In the genomic region with DNA sequence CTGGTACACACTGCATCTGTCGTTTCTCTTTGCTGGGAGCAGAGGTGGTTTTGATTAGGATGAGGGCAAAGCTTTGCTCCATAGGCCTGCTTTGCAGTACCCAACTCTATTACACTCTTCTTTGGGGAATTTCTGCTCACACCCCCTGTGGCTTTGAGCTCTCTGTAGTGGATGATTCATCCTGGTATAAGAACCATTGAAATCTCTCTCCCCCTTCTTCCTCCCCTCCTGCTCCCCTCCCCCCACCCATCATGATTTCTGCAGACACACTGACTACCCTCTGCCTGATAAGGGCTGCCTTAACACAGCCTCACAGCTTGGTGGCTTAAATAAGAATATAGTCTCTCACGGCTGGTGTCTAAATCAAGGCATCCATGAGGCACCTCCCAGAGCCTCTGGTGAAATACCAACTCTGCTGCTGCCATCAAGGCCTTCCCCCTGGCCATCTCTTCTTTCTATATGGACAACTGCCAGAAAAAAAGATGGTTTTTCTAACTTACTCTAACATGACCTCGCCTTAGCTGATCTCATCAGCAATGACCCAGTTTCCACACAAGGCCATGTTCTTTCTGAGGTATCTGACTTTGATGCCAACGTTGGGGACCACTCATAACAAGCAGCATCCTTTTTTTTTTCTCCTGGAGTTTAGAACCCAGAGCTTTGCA, we compare ENCODE assay signal across 21 mouse cellular contexts.
A peak's percentile ranks its signal among the peaks of the same experiment; 100 is the strongest.
DNase-seq lines count a peak whose midpoint lies in the region; ATAC-seq and TF ChIP-seq lines count a peak whose summit lies in the region.
"Had no signal": no experiment of that assay in that cellular context is flagged by ENCODE, and none has a peak within 500 bp of the region (broad histone marks: within the 10 kb centered on the region; RNA-seq: fewer than 3 reads in every experiment).

No protein-coding gene starts in this region.

- H3K9ac ChIP-seq in intestine, postnatal 0 days (ENCODE audit: low read depth, low read length) = no peak overlapping the region
- H3K9ac ChIP-seq: forebrain, embryonic 12.5 days; heart, embryonic 13.5 days; hindbrain, embryonic 14.5 days had no signal

- H3K4me3 ChIP-seq in heart, embryonic 10.5 days = no peak overlapping the region
- H3K4me3 ChIP-seq in C2C12 (ENCODE audit: insufficient read depth, poor library complexity, severe bottlenecking) (no peak overlapping the region), myocyte (no peak overlapping the region)
- H3K4me3 ChIP-seq in intestine, postnatal 0 days (ENCODE audit: low read depth, low read length) = no peak overlapping the region
- H3K4me3 ChIP-seq: forebrain, embryonic 12.5 days; heart, embryonic 13.5 days; left cerebral cortex, adult 2 months; megakaryocyte, embryonic 14.5 days had no signal

- TF ChIP-seq CTCF in C2C12 (IDR thresholded peaks at IDR 0.05; ENCODE audit: control insufficient read depth, insufficient read depth, insufficient read length) = no peak
- no peak for TF ChIP-seq CTCF in intestine, postnatal 0 days (IDR thresholded peaks at IDR 0.05; ENCODE audit: low read depth)

- no peak for ATAC-seq in intestine, postnatal 0 days
- ATAC-seq: CD4-positive, CD25-positive, alpha-beta regulatory T cell, adult 4 months had no signal

- intact Hi-C loops in heart, postnatal 36 days (cut with DNase I) = no loop called here

- no peak overlapping the region for H3ac ChIP-seq in C2C12 (ENCODE audit: control insufficient read depth, insufficient read length, low read depth)
- no peak overlapping the region for H3ac ChIP-seq in myocyte (ENCODE audit: control insufficient read depth, insufficient read length)

- H3K27ac ChIP-seq in heart, embryonic 10.5 days = 0 out of 2 replicates have a peak overlapping the region, but pooled peaks have one; percentile 79
- H3K27ac ChIP-seq in intestine, postnatal 0 days (ENCODE audit: low read depth, low read length) = no peak overlapping the region
- H3K27ac ChIP-seq: forebrain, embryonic 12.5 days; hindbrain, embryonic 14.5 days; left cerebral cortex, adult 2 months had no signal

- no peaks in the 10 kb centered on the region for H3K27me3 ChIP-seq in heart, embryonic 10.5 days (ENCODE audit: insufficient read depth, poor library complexity, severe bottlenecking)
- H3K27me3 ChIP-seq in C2C12 (ENCODE audit: control insufficient read depth, insufficient read depth, insufficient read length) (no peaks in the 10 kb centered on the region), myocyte (ENCODE audit: control insufficient read depth, insufficient read depth, insufficient read length) (no peaks in the 10 kb centered on the region)
- no peaks in the 10 kb centered on the region for H3K27me3 ChIP-seq in intestine, postnatal 0 days (replicated peaks; ENCODE audit: control insufficient read depth, insufficient read depth, low read length)
- H3K27me3 ChIP-seq: forebrain, embryonic 12.5 days; heart, embryonic 13.5 days had no signal

- DNase-seq in heart, embryonic 10.5 days (ENCODE audit: low spot score) = no peak
- no peak for DNase-seq in heart, postnatal 36 days
- DNase-seq in adrenal gland, postnatal 10 days = peak; percentile 26
- DNase-seq in urinary bladder, adult 2 months (ENCODE audit: low spot score) = no peak
- DNase-seq: cerebellum, postnatal 25 days; embryo, embryonic 11 days; heart, adult 11 months; kidney, postnatal 36 days; layer of hippocampus, adult 9-11 months; left cerebral cortex, postnatal 4 days; liver; lung, postnatal 10 days had no signal

- no peaks in the 10 kb centered on the region for H3K79me3 ChIP-seq in C2C12 (ENCODE audit: low read depth)

- no peaks in the 10 kb centered on the region for H3K9me3 ChIP-seq in heart, embryonic 10.5 days
- no peaks in the 10 kb centered on the region for H3K9me3 ChIP-seq in intestine, postnatal 0 days (ENCODE audit: control insufficient read depth)
- H3K9me3 ChIP-seq: forebrain, embryonic 12.5 days; heart, embryonic 13.5 days; megakaryocyte, embryonic 14.5 days had no signal

- H3K36me3 ChIP-seq in heart, embryonic 10.5 days = no peaks in the 10 kb centered on the region
- H3K36me3 ChIP-seq in C2C12 (ENCODE audit: control insufficient read depth, insufficient read depth) (no peaks in the 10 kb centered on the region), myocyte (ENCODE audit: control insufficient read depth, insufficient read depth) (no peaks in the 10 kb centered on the region)
- no peaks in the 10 kb centered on the region for H3K36me3 ChIP-seq in intestine, postnatal 0 days (ENCODE audit: control insufficient read depth, insufficient read depth)
- H3K36me3 ChIP-seq: forebrain, embryonic 12.5 days; heart, embryonic 13.5 days had no signal

- TF ChIP-seq POLR2A in myocyte (IDR thresholded peaks at IDR 0.05; ENCODE audit: insufficient read length, low read depth) = no peak

- peaks cover 37% of the 10 kb centered on the region for H3K4me1 ChIP-seq in heart, embryonic 10.5 days
- H3K4me1 ChIP-seq in intestine, postnatal 0 days (replicated peaks; ENCODE audit: control insufficient read depth, insufficient read depth, low read length) = 0 out of 2 replicates have a peak, but pooled peaks cover 3% of the 10 kb centered on the region

- H3K79me2 ChIP-seq in C2C12 (ENCODE audit: control insufficient read depth, insufficient read depth) (no peaks in the 10 kb centered on the region), myocyte (ENCODE audit: control insufficient read depth, insufficient read depth) (no peaks in the 10 kb centered on the region)

- peak overlapping the region; percentile 8 for H3K4me2 ChIP-seq in myocyte (ENCODE audit: low read depth)
- no peak overlapping the region for H3K4me2 ChIP-seq in intestine, postnatal 0 days (replicated peaks; ENCODE audit: low read depth)
- H3K4me2 ChIP-seq: forebrain, embryonic 12.5 days; heart, embryonic 13.5 days; hindbrain, embryonic 14.5 days had no signal

- WGBS in heart, embryonic 10.5 days = 36% methylated on average over 4 of the region's 4 CpGs
- WGBS in intestine, postnatal 0 days = 65% methylated on average over 4 of the region's 4 CpGs

TF ChIP-seq in C2C12, 6 proteins besides CTCF, POLR2A, EP300 and RAD21:
- TF ChIP-seq MYOG (IDR thresholded peaks at IDR 0.05; ENCODE audit: control insufficient read depth, extremely low read depth, insufficient read length) (no peak), MAX (IDR thresholded peaks at IDR 0.05) (no peak), MYOD1 (IDR thresholded peaks at IDR 0.05; ENCODE audit: control insufficient read depth, insufficient read length, low read depth) (peak; percentile 15), USF1 (IDR thresholded peaks at IDR 0.05; ENCODE audit: low read depth) (no peak), FOSL1 (IDR thresholded peaks at IDR 0.05; ENCODE audit: insufficient read depth, low read length, poor library complexity, severe bottlenecking) (peak; percentile 27), CEBPB (IDR thresholded peaks at IDR 0.05; ENCODE audit: low read depth) (no peak)

TF ChIP-seq in myocyte, 11 proteins besides CTCF, POLR2A, EP300 and RAD21:
- TF ChIP-seq USF1 (IDR thresholded peaks at IDR 0.05; ENCODE audit: low read depth) (no peak), MAX (IDR thresholded peaks at IDR 0.05; ENCODE audit: low read depth) (no peak), MYOD1 (IDR thresholded peaks at IDR 0.05; ENCODE audit: control insufficient read depth in 1 of 3, insufficient read length in 2 of 3, low read depth in 2 of 3) (no peak), TCF3 (IDR thresholded peaks at IDR 0.05; ENCODE audit: insufficient read length, low read depth) (no peak), TCF12 (IDR thresholded peaks at IDR 0.05; ENCODE audit: insufficient read depth, poor library complexity, severe bottlenecking) (no peak), POLR2AphosphoS2 (IDR thresholded peaks at IDR 0.05; ENCODE audit: insufficient read length, low read depth) (no peak)
